ENCODE assay signal across 17 mouse cellular contexts in the genomic region with DNA sequence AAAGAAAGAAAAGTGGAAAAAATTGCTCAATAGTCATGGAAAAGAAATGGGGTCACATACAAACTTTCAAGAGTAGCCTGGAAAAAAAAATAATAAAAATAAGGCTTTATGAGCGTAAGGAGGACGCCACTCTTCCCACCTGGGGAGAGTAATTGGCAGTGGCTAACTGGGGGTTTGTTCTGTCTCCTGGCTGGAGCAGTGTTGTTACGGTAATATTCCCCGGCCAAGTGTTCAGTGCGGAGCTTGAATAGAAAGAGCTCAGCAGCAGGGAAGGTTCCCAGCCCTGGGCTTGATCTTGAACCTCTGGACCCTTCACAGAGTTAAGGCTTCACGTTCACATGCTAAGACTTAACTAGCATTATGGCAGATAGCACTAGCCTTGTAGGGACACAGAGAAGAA.
DNase-seq lines count a peak whose midpoint lies in the region; ATAC-seq and TF ChIP-seq lines count a peak whose summit lies in the region.
"Had no signal": no experiment of that assay in that cellular context is flagged by ENCODE, and none has a peak within 500 bp of the region (broad histone marks: within the 10 kb centered on the region; RNA-seq: fewer than 3 reads in every experiment).

No protein-coding gene starts in this region.

- no peak overlapping the region for H3K4me3 ChIP-seq in gastrocnemius, adult 2 months
- no peak overlapping the region for H3K4me3 ChIP-seq in heart, postnatal 0 days (ENCODE audit: low read depth, low read length)
- H3K4me3 ChIP-seq in lung, embryonic 15.5 days: no peak overlapping the region
- H3K4me3 ChIP-seq in hindbrain, embryonic 15.5 days: no peak overlapping the region
- H3K4me3 ChIP-seq: layer of hippocampus, adult 2 months; megakaryocyte, embryonic 14.5 days had no signal

- peak overlapping the region; percentile 53; the same call in 1 of the 2 replicates for H3K27ac ChIP-seq in gastrocnemius, adult 2 months
- H3K27ac ChIP-seq in heart, postnatal 0 days (ENCODE audit: low read depth): peak overlapping the region; percentile 54
- peak overlapping the region; percentile 45; the same call in 1 of the 2 replicates for H3K27ac ChIP-seq in lung, embryonic 15.5 days
- H3K27ac ChIP-seq in hindbrain, embryonic 15.5 days (replicated peaks): peak overlapping the region; percentile 52; the same call in 1 of the 2 replicates
- H3K27ac ChIP-seq: kidney, postnatal 0 days; layer of hippocampus, adult 2 months; stomach, postnatal 0 days had no signal

- ATAC-seq in heart, postnatal 0 days (ENCODE audit: insufficient read depth, low read depth): no peak
- no peak for ATAC-seq in lung, embryonic 15.5 days (ENCODE audit: borderline replicate concordance, extremely low read depth, low FRiP score, low TSS enrichment)
- ATAC-seq in hindbrain, embryonic 15.5 days (ENCODE audit: low FRiP score, low read depth): no peak
- ATAC-seq: inflammation-experienced regulatory T-cells, adult 6 months had no signal

- no peak for TF ChIP-seq CTCF in gastrocnemius, adult 2 months (IDR thresholded peaks at IDR 0.05)
- no peak for TF ChIP-seq CTCF in heart, postnatal 0 days (IDR thresholded peaks at IDR 0.05; ENCODE audit: low read depth)

- no peaks in the 10 kb centered on the region for H3K9me3 ChIP-seq in heart, postnatal 0 days (replicated peaks; ENCODE audit: control insufficient read depth, low read length)
- no peaks in the 10 kb centered on the region for H3K9me3 ChIP-seq in lung, embryonic 15.5 days
- H3K9me3 ChIP-seq in hindbrain, embryonic 15.5 days: no peaks in the 10 kb centered on the region
- H3K9me3 ChIP-seq: megakaryocyte, embryonic 14.5 days had no signal

- WGBS in heart, postnatal 0 days: 50% methylated on average over 6 of the region's 6 CpGs
- 63% methylated on average over 6 of the region's 6 CpGs for WGBS in lung, embryonic 15.5 days
- WGBS in hindbrain, embryonic 15.5 days: 38% methylated on average over 6 of the region's 6 CpGs

- intact Hi-C loops in gastrocnemius, adult 2 months (cut with DNase I): no loop called here
- intact Hi-C loops in gastrocnemius, postnatal 36 days (cut with DNase I): no loop called here

- peaks cover 28% of the 10 kb centered on the region for H3K4me1 ChIP-seq in heart, postnatal 0 days (ENCODE audit: control insufficient read depth, insufficient read depth)
- peaks cover 26% of the 10 kb centered on the region for H3K4me1 ChIP-seq in lung, embryonic 15.5 days
- H3K4me1 ChIP-seq in hindbrain, embryonic 15.5 days (replicated peaks): peaks cover 6% of the 10 kb centered on the region
- H3K4me1 ChIP-seq: megakaryocyte, embryonic 14.5 days had no signal

- no peak overlapping the region for H3K9ac ChIP-seq in heart, postnatal 0 days (replicated peaks; ENCODE audit: low read depth, low read length)
- H3K9ac ChIP-seq in lung, embryonic 15.5 days: no peak overlapping the region
- no peak overlapping the region for H3K9ac ChIP-seq in hindbrain, embryonic 15.5 days
- H3K9ac ChIP-seq: lung, embryonic 14.5 days had no signal

- no peak for DNase-seq in gastrocnemius, adult 2 months
- DNase-seq in gastrocnemius, postnatal 36 days: no peak
- no peak for DNase-seq in heart, postnatal 0 days (ENCODE audit: low spot score)
- DNase-seq in heart, adult 11 months: no peak
- no peak for DNase-seq in lung, adult 18-20 months
- DNase-seq in embryo, embryonic 11 days: no peak
- DNase-seq: thymus, postnatal 25 days had no signal

- no peak for TF ChIP-seq EP300 in heart, postnatal 0 days (IDR thresholded peaks at IDR 0.05; ENCODE audit: low read depth)

- no peaks in the 10 kb centered on the region for H3K27me3 ChIP-seq in heart, postnatal 0 days (ENCODE audit: control insufficient read depth, insufficient read depth, low read length)
- H3K27me3 ChIP-seq in lung, embryonic 15.5 days: no peaks in the 10 kb centered on the region
- H3K27me3 ChIP-seq in hindbrain, embryonic 15.5 days: no peaks in the 10 kb centered on the region
- H3K27me3 ChIP-seq: CH12.LX; megakaryocyte, embryonic 14.5 days had no signal

- H3K4me2 ChIP-seq in heart, postnatal 0 days (ENCODE audit: low read depth, low read length): 0 out of 2 replicates have a peak overlapping the region, but pooled peaks have one; percentile 14
- no peak overlapping the region for H3K4me2 ChIP-seq in lung, embryonic 15.5 days
- H3K4me2 ChIP-seq in hindbrain, embryonic 15.5 days: no peak overlapping the region
- H3K4me2 ChIP-seq: liver, embryonic 11.5 days; lung, embryonic 14.5 days had no signal

- H3K36me3 ChIP-seq in heart, postnatal 0 days (replicated peaks; ENCODE audit: control insufficient read depth, insufficient read depth, low read length): no peaks in the 10 kb centered on the region
- H3K36me3 ChIP-seq in lung, embryonic 15.5 days: no peaks in the 10 kb centered on the region
- H3K36me3 ChIP-seq in hindbrain, embryonic 15.5 days: no peaks in the 10 kb centered on the region
